Mouse (Mus musculus) G1E (cell line): ENCODE results near the gene Map1b. TPM values are rescaled to one million over a fixed set of nuclear protein-coding genes. Genes with fewer than 3 reads are reported as not detected.

ENCODE experiments used
- ATAC-seq: 2 replicates; pipeline ENCODE4 v1.8.0; 2016; ENCODE audit warnings: mild to moderate bottlenecking; ENCODE audit not compliant: insufficient number of reproducible peaks, poor library complexity, low FRiP score, severe bottlenecking; ENCODE audit errors: extremely low read depth
- DNase-seq: peaks from one replicate; pipeline ENCODE4 v3.0.0; 2012; ENCODE audit warnings: low spot score
- H3K27me3 ChIP-seq: 2 replicates; pipeline ENCODE4 v1.6.1; 2012; ENCODE audit warnings: mild to moderate bottlenecking, low read length, inconsistent platforms; ENCODE audit not compliant: insufficient read depth
- H3K36me3 ChIP-seq: replicated peaks from 2 replicates; pipeline ENCODE3; 2012; ENCODE audit warnings: mild to moderate bottlenecking, inconsistent platforms
- H3K4me1 ChIP-seq: 2 replicates; pipeline ENCODE4 v1.6.1; 2012; ENCODE audit warnings: low read depth, low read length, inconsistent platforms, mixed read lengths; ENCODE audit not compliant: insufficient read depth
- H3K4me3 ChIP-seq: 2 replicates; pipeline ENCODE4 v1.5.1; 2012; ENCODE audit warnings: low read depth, mild to moderate bottlenecking, inconsistent platforms, low read length, moderate library complexity, mixed read lengths
- H3K9me3 ChIP-seq: replicated peaks from 2 replicates; pipeline ENCODE4 v1.6.1; 2012; ENCODE audit warnings: inconsistent platforms
- CTCF ChIP-seq: IDR thresholded peaks from 2 replicates; pipeline ENCODE4 v1.5.1; 2012; ENCODE audit warnings: low read depth, low read length, inconsistent platforms, mixed read lengths
- GATA1 ChIP-seq: IDR thresholded peaks from 2 replicates; pipeline ENCODE4 v1.6.1; 2012; ENCODE audit warnings: borderline replicate concordance, low read length, inconsistent platforms, mixed read lengths
- GATA2 ChIP-seq: IDR thresholded peaks from 2 replicates; pipeline ENCODE4 v1.6.1; 2012; ENCODE audit warnings: low read depth, low read length, inconsistent platforms, borderline replicate concordance
- POLR2AphosphoS5 ChIP-seq: IDR thresholded peaks from 2 replicates; pipeline ENCODE4 v1.6.1; 2012; ENCODE audit warnings: low read depth, low read length, inconsistent platforms; ENCODE audit not compliant: insufficient replicate concordance
- TAL1 ChIP-seq: conservative IDR thresholded peaks from 2 replicates; pipeline ENCODE4 v1.6.1; 2012; ENCODE audit warnings: low read depth, low read length, inconsistent platforms, mixed read lengths
- polyA plus RNA-seq: library from polyadenylated mRNA; stranded (reverse); fragments of >175 nt; gene quantifications from 2 replicates; pipeline ENCODE4 v1.2.3, GENCODE M21; 2012
- total RNA-seq, 2 experiments: library from RNA; stranded (forward) in 1 of 2; stranded (reverse) in 1 of 2; fragments of 200-1000 nt in 1 of 2; fragments of >200 nt in 1 of 2; fragmentation: Nextera tagmentation in 1 of 2; gene quantifications; 2 replicates each; pipeline ENCODE4 v1.2.3; 2014 to 2017

Gene Map1b
- total and polyA plus RNA-seq, 3 experiments: 0.33 TPM; not detected in 2

- Histone ChIP-seq H3K27me3 (no peaks in the 10 kb centered on the region; the same call in 1 of the 2 replicates), H3K4me3 (no peak overlapping the region), H3K9me3 (peaks cover 7% of the 10 kb centered on the region), H3K4me1 (no peaks in the 10 kb centered on the region), H3K36me3 (no peaks in the 10 kb centered on the region)
- TF ChIP-seq GATA2: no peak
- no peak for TF ChIP-seq CTCF
- no peak for TF ChIP-seq TAL1
- TF ChIP-seq POLR2AphosphoS5: no peak
- no peak for TF ChIP-seq GATA1
- ATAC-seq (no peak), DNase-seq (no peak)
Observed at GRCm38 (mm10) chr13:99434494-99434893, 81.8 kb downstream of the Map1b start.

GRCm38 (mm10) chr13:99433068-99434008, 83.0 kb downstream of the Map1b start:
- no peaks in the 10 kb centered on the region for H3K4me1 ChIP-seq
- H3K36me3 ChIP-seq: no peaks in the 10 kb centered on the region
- H3K4me3 ChIP-seq: no peak overlapping the region
- ATAC-seq: no peak
- TF ChIP-seq GATA1 (no peak), TAL1 (no peak), CTCF (no peak), GATA2 (no peak), POLR2AphosphoS5 (no peak)
- H3K9me3 ChIP-seq: peaks cover 7% of the 10 kb centered on the region
- H3K27me3 ChIP-seq: peaks cover 3% of the 10 kb centered on the region; the same call in 1 of the 2 replicates
- DNase-seq: no peak

GRCm38 (mm10) chr13:99423581-99423980, 92.8 kb downstream of the Map1b start:
- no peaks in the 10 kb centered on the region for H3K27me3 ChIP-seq
- no peaks in the 10 kb centered on the region for H3K9me3 ChIP-seq
- no peaks in the 10 kb centered on the region for H3K4me1 ChIP-seq
- peaks cover 10% of the 10 kb centered on the region for H3K36me3 ChIP-seq
- ATAC-seq (no peak), DNase-seq (no peak)
- no peak overlapping the region for H3K4me3 ChIP-seq
- TF ChIP-seq CTCF: no peak
- TF ChIP-seq TAL1: no peak

- ATAC-seq (no peak), DNase-seq (no peak)
- Histone ChIP-seq H3K4me1 (peaks cover 5% of the 10 kb centered on the region), H3K36me3 (peaks cover 77% of the 10 kb centered on the region), H3K27me3 (no peaks in the 10 kb centered on the region), H3K9me3 (no peaks in the 10 kb centered on the region), H3K4me3 (no peak overlapping the region)
- TF ChIP-seq TAL1: no peak
- TF ChIP-seq CTCF: no peak
- TF ChIP-seq POLR2AphosphoS5: no peak
- TF ChIP-seq GATA2: no peak
- no peak for TF ChIP-seq GATA1
Observed at GRCm38 (mm10) chr13:99416601-99417000, 99.7 kb downstream of the Map1b start.

- no peaks in the 10 kb centered on the region for H3K27me3 ChIP-seq
- H3K4me1 ChIP-seq: peaks cover 7% of the 10 kb centered on the region
- TF ChIP-seq GATA2 (no peak), POLR2AphosphoS5 (no peak), GATA1 (no peak), CTCF (no peak), TAL1 (no peak)
- no peak for DNase-seq
- no peaks in the 10 kb centered on the region for H3K9me3 ChIP-seq
- H3K4me3 ChIP-seq: no peak overlapping the region
- no peak for ATAC-seq
- peaks cover 94% of the 10 kb centered on the region for H3K36me3 ChIP-seq
Observed at GRCm38 (mm10) chr13:99414352-99414742, 102.0 kb downstream of the Map1b start.

- TF ChIP-seq TAL1 (no peak), GATA2 (no peak), POLR2AphosphoS5 (no peak), GATA1 (no peak), CTCF (no peak)
- Histone ChIP-seq H3K27me3 (no peaks in the 10 kb centered on the region), H3K36me3 (peaks cover 95% of the 10 kb centered on the region), H3K9me3 (no peaks in the 10 kb centered on the region), H3K4me1 (peaks cover 7% of the 10 kb centered on the region), H3K4me3 (no peak overlapping the region)
- DNase-seq: no peak
- no peak for ATAC-seq
Observed at GRCm38 (mm10) chr13:99413481-99414351, 102.6 kb downstream of the Map1b start.
